Mouse (Mus musculus) brain, embryonic 18.5 days (tissue): ENCODE results near the gene Hjurp.
"Not testable (repeated sequence)": the region's sequence is repeated elsewhere in the genome, so short reads cannot be mapped to it uniquely, and the experiment has no call there.

Experiments used
- DNase-seq: peaks from one replicate; pipeline ENCODE4 v3.0.0-alpha.2; 2012; ENCODE audit warnings: low read depth, low spot score

The Hjurp gene

DNA sequence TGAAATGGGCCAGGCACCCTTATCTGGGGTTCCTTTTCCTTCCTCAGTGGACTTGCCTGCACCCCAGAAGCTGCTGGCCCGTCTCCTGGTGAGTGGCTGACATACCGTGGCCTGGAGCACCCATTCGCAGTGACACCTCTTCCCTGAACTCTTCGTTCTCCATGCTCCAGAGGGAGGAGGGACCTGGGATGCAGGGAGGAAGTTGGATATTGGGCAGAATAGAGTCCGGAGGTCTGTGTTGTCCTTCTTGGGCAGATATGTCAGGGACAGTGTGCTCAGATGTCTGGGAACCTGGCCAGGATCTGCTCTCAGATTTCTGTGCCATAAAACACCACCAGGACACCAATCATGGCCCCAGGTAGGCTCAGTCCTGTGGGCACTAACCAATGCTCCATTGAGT is 37.4 kb downstream of the Hjurp start:
- no peak for DNase-seq

DNA sequence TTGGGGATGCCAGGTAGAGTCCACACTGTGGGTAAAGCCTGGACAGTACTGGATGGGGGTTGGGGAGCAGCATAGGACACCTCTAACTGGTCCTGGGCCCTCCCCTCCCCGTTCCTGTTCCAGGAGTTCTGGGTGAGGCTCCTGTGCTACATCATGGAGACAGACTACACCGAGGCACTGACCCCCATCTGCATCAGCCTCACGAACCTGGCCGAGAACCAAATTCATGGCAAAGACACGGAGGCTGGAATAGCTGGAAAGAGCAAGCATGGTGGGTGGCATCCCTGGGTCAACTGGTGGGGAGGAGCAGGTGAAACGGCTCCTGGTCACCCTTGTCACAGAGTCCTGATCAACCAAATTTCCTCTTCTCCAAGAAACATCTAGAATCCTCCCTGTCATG is 38.7 kb downstream of the Hjurp start:
- DNase-seq = no peak

DNA sequence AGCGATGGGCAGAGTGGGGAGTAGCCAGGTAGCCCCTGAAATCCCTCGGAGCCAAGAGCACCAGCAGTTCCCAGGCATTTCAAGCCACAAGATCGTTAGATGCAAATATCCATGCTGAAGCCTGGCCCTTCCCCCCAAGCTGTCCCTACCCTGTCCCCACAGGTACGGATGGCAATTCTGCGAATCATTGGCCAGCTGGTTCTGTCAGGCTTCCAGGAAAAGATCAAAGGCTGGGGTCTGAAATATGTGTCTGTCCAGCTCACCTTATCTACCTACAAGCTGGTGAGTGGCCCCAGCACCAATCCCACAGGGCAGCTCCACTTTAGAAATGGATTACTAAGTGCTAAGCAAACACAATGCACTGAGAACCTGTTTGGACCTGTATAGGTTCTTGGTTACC is 40.1 kb downstream of the Hjurp start:
- no peak for DNase-seq

DNA sequence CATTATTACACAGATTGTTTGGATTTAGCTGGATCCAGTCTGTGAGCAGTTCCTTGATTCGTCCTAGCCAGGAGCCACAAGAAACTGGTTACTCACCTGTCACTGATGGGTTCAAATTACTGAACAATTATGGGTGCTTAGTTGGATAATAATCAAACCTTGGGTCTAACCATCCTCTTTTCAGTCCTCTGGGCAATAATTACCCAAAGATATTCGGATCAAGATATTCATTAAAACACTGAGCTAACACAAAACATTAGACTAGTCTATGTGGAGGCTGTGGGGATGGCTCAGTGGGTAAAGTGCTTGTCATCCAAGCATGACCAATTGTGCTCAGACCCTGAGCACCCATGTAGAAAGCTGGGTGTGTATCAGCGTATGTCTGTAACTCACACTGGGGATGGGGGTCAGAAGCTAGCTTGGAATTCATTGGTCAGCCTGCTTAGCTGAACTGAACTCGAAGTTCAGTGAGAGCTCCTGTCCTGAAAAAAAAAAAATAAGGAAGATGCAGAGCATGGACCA is 41.5 kb downstream of the Hjurp start:
- no peak for DNase-seq

DNA sequence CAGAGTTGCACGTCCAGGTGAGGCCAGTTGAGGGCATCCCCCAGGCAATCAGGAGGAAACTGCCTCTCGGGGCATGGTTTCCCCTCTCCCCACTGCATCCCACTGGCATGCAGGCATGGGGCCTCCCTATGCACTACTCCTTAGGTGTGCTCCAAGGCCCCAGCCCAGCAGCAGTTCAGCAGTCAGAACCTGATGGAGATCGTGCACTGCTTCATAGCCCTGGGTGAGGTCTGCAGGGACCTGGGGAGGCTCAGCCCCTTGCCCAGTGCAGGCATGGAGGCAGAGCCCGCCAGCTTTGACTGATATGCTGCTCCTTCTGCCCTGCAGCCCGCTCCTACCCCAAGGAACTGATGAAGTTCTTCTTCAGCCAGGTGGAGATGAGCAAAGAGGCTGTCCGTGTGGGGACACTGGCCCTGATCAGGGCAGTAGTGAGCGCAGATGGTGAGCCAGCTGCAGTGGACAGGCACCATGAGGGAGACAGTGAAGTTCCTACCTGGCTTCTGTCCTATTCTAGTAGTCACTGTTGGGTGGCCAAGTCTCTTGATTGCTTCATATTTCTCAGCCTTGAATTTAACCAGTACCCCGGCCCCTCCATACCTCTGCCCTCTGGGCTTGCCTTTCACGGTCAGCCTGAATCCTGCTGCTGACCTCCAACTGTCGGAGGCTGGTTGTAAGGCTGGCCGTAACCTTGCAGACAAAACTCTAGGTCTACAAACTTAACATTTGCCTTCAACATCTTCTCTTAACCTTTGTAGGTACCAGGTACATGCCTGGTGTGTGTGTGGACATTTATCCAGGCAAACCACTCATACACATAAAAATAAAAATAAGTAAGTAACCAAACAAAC is 42.2 kb downstream of the Hjurp start:
- no peak for DNase-seq

DNA sequence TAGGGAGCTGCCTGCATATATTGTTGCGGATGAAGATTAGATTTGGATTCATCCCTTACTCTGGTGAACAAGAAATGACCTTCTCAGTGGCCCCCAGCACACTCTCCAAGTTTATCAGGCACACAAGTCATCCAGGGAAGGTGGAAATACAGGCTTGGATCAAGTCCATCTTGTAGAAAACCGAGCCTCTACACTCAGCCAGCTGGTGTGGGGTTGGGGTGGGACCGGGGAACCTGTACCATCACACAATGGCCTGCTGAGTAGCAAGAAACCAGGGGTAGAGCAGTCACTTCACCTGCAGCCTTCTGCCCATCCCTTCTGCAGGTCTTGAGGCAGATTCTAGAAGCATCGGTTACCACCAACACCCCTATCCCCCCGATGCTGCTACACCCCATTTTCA is 42.8 kb downstream of the Hjurp start:
- no peak for DNase-seq

DNA sequence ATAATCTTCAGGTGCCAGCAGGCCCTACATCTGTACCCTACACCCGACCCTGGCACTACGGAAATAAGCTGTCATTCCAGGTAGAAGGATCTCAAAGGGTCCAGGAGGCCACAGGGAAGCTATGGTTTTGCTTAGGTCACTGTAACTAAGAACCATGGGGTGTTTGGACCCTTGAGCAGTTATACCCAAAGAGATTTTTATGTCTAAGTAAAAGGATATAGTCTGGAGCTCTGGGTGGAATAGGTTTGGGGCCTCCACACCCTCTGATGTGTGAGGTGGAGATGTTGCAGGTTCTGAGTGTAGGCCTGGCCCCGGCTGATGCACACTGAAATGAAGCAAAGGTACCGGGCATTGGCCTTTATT is 43.2 kb downstream of the Hjurp start:
- DNase-seq = no peak

DNA sequence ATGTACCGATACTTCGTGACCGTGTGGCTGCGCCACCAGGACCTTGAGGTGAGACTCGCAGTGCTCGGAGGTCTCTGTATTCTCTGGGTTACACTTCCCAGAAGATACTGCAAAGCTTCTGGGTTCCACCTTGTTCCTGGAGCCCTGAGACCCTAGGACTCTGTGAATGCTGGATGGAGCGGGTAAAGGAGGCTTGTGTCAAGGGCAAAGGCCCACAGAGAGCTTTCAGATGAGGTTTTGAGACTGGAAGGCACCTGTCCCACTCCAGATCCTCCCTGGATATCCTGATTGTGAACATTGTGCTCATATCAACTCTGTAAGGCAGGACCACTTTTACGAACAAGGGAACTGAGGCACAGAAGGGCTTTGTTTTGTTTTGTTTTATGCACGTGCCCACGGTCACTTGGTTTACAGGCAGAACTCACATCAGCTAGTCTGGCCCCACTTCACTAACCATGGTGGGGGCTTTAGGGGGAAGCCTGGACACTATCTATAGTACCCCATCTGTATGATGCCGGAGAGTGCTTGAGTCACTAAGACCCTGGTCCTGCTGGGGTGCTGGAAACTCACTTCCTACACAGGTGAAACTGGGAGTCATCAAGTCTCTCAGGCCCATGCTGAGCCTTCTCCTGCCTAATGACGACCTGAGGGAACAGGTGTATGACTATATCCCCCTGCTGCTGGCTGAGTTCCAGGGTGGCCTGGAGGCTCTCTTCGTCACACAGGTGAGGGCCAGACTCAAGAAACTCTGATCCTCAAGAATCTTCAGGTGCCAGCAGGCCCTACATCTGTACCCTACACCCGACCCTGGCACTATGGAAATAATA is 43.8 kb downstream of the Hjurp start:
- DNase-seq = no peak

DNA sequence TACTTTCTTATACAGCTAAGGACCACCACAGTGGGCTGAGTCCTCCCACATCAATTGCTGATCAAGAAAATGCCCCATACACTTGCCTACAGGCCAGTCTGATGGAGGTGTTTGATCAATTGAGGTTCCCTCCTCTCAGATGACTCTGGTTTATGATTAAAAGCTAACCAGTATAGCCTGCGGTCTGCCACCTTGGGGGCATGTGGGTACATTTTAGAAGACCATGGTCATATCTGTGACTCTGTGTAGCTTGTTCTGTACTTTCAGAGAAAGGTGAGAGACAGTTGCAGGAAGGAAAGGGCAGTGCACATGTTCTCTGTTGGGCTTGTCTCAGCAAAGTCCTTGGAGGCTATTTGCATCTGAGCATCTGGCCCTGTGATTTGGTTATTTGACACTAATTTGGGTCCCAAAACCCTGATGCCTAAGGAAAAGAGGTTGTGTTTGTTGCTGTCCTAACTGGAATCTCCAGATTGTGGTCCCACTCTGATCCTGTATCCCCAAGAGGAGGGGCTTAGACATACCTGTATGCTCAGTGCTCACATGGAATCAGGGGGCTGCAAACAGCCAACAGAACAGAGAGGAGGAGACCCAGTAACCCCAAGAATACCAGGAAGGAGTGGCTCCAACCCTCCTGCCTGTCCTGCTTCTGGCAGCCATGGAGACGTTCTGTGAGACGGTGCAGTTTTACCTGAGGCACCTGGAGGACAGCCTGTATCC is 44.6 kb downstream of the Hjurp start:
- no peak for DNase-seq

DNA sequence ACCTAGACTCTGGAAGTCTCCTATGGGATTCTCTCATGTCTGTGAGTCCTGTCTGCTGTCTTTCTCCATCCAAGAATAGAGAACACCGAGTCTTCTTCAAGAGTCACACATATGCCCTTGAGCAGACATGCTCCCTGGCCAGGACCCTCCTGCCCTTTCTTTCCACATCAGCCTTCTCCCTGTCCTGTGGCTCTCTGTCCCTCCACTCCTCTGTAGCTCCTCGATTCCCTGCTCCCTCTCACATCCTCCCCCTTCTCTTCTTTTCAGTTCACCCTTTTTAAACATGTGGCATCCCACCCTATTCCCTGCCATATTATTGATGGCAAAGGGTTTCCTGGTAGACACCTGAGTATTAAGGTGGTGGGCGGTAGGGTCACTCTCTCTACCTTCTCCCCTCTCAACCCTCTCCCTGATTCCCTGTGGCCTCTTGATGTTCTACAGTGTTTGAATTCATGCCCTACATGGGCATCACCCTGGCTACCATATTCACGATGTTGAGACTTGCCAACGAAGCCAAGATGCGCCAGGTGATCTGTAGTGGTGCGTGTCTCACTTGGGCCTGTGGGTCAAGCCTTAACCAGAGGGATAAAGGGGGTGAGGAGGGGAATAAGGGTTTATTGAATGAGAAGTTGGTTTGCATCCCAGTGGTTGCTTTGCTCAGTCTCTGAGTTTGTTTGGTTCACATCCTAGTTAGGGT is 45.5 kb downstream of the Hjurp start:
- DNase-seq = no peak

DNA sequence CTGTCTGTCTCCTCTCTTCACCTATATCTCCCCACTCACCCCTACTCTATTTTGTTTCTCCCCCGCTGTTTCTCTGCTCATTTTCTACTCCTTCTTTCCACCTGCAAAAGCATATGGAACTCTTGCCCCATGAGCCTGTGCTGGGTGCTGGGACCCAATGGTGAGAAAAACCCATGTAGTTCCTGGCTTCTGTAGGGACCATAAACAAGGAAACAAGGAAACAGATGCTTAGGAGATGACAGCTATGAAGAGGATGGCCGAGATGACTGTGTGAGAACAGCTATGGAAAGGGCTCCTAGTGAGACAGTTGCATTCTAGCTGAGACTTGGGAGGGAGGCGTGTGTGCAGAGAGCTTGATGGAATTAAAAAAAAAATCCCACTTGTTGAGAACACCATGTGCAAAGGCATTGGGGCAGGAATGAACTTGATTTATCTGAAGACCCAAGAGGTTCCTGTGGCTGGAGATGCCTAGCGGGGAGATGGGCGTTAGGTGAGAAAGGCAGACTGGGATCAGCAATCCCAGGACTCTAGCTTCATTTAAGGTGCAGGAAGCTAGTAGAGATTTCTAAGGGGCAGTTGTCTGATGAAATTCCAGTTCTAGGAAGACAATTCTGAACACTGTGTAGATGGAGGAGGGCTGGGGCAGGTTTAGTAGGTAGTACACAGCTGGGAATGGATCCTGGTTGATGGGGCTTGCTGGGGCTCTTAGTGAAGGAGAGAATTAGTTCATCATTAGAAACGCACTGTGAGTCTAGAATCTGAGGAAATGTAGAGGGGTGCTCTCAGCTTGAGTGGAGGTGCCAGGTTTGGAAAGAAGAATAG is 46.2 kb downstream of the Hjurp start:
- DNase-seq = no peak

DNA sequence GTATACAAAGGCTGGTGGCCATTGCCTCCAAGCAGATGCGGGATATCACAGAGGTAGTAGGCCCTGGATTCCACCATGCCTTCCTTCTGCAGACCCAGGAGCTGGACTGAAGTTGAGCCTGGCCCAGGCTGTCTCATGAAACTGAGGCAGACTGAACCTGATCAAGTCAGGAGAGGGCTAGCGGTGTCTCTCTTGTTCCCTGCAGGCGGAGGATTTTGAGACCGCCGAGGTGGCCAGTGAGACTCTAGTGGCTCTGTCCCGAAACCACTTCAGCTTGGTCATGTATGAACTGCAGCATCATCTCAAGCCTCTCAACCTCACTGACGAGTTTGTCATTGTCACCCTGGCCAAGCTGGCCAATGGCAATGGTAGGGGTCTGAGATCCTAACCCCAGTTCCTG is 47.0 kb downstream of the Hjurp start:
- DNase-seq = no peak

DNA sequence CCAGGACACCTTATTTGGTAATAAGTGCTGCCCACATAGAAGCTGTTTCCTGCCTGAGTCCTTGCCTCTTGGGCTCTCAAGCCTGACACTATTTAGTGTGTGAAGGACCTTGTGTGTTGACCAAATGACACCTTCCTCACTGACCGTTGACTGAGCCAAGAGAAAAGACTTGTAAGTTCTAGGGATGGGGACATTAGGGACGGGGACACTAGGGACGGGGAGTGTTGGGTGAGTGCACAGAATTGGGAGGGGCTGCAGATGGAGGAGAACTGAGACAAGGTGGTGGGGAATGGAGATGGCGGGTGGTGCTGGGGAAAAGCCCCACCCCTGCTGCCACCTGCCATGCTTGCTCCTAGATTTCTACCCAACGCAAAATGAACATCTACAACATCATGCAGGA is 47.4 kb downstream of the Hjurp start:
- DNase-seq = no peak

DNA sequence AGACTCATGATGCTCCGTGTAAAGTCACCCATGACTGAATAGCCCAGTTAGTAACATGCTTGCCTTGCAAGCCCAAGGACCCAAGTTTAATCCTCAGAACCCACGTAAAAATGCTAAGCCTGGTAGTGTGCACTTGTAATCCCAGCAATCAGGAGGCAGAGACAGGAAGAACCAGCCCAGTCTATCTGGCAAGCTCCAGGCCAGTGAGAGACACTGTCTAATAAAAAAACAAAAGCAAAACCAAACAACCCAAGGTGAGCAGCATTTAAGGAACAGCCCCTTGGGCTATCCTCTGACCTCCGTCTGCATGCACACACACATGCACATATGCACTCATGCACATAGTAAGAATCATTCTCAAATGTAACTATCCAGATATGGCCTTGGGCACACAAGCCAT is 47.9 kb downstream of the Hjurp start:
- no peak for DNase-seq

DNA sequence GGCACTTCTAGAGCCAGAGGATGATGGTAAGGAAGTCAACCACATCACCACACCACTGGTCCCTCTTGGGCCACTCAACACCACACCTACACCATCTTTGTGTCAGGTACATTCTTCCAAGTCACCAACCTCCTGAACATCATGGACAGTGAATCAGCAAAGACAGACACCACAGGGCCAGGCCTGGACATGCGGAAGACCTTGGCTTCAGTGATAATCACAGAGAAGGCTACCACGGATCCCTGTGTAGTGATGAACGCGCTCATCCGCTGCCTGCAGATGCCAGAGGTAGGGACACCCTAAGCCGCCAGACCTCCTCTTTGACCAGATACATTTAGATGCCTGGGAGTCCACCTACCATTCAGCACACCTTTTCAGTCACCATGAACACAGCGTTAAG is 49.3 kb downstream of the Hjurp start:
- no peak for DNase-seq

DNA sequence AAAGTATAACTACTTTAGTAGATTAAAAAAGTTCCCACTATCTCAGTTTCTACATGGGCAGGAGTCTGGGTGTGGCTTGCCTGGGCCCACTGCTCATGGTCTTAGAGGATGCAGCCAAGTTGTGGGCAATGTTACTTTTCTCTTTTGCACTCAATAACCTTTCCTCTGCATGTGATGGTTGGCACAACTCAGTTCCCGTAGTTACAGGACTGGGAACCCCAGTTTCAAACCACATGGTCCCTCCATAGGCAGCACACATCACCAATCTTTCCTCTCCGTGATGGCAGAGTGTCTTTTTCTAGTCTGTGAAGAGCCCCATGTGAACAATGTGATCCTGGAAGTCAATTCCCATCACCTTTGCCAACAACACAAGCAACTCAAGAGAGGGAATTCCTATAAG is 50.0 kb downstream of the Hjurp start:
- DNase-seq = no peak

DNA sequence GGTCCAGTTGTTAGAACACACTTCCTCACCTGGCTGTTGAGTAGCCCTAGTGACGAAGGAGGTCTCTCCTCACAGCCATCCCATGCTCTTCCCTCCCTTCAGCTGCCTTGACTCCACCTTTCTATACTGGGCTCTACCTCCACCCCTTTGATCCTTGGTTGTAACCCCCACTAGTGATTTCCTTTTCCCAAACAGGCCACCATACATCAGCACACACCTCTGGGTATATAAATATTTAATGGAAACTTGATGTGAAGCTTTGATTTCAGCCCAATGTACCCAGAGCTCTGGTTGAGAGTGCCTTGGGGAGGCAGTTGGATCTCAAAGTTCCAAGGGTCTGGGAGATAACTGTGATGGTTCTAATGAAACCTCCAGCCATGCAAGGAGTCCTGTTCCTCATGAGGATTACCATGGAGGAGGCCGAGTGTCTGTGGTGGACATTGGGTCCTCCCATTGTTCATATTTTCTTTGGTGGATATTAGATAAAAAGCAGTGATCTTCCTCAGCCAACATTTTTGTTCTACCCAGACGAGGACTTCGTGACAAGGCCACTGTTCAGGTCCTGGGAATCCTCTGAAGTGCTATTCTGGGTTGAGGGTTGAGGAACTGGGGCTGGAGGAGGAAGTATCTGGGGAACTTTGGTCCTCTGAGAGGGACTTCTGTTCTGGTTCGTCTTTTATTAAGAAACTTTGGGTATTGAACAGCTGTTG is 50.6 kb downstream of the Hjurp start, which contains the start of gene Mroh2a:
TSS of gene Mroh2a (plus strand) at position 317 of the 710 bp plus-strand sequence.
- DNase-seq = no peak

DNA sequence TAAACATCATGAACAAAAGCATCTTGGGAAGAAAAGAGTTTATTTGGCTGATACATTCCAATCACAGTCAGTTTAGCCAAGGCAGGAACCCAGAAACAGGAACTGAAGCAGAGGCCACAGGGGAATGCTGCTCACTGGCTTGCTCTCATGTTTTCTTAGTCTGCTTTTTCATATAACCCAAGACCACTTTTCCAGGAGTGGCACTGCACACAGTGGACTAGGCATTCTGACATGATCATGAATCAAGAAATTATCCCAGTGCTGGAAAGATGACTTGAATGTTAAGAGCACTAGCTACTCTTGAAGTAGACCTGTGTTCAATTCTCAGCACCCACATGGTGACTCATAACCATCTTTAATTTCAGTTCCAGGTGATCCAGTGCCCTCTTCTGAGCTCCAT is 51.7 kb downstream of the Hjurp start:
- no peak for DNase-seq

DNA sequence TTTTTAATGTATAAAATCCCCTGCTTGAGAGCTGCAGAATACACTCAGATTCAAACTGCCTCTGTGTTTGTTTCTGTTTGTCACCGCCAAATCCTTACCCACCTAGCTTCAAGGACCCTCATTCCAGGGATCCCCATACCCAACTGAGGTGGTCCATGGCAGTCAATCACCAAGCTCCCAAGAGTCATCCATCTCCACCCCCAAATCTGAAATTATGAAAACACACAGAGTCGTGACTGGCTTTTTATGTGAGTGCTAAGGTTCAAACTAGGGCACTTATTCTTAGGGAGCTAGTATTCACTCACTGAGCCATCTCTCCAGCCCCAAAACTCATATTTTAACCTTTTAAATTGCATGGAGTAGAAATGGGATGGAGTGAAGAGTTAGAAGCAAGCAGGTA is 52.1 kb downstream of the Hjurp start:
- DNase-seq = not testable (repeated sequence)
